Mouse (Mus musculus) kidney, adult 2 months (tissue): ENCODE results near the gene Vstm4. TPM values are rescaled to one million over a fixed set of nuclear protein-coding genes. Genes with fewer than 3 reads are reported as not detected.

Experiments used
- DNase-seq: peaks from one replicate; pipeline ENCODE4 v3.0.0; 2021
- H3K27ac ChIP-seq: fragments of 200-500 bp; 2 replicates; pipeline ENCODE4 v1.5.1; 2012; ENCODE audit warnings: low read depth, low read length, control low read depth, inconsistent platforms; ENCODE audit not compliant: insufficient read depth
- H3K27me3 ChIP-seq: fragments of 200-500 bp; replicated peaks from 2 replicates; pipeline ENCODE4 v1.6.1; 2012; ENCODE audit warnings: mild to moderate bottlenecking, moderate library complexity, low read length, inconsistent platforms; ENCODE audit not compliant: control insufficient read depth, insufficient read depth
- H3K36me3 ChIP-seq: fragments of 200-500 bp; 2 replicates; pipeline ENCODE4 v1.6.1; 2012; ENCODE audit warnings: mild to moderate bottlenecking, moderate library complexity, low read length, inconsistent platforms; ENCODE audit not compliant: control insufficient read depth, insufficient read depth
- H3K4me1 ChIP-seq: fragments of 200-500 bp; 2 replicates; pipeline ENCODE4 v1.6.1; 2011; ENCODE audit warnings: low read length; ENCODE audit not compliant: control insufficient read depth, insufficient read depth
- H3K4me3 ChIP-seq: fragments of 200-500 bp; 2 replicates; pipeline ENCODE4 v1.5.1; 2011; ENCODE audit warnings: mild to moderate bottlenecking, low read depth, low read length, control low read depth; ENCODE audit not compliant: insufficient read depth
- CTCF ChIP-seq: fragments of 200-500 bp; conservative IDR thresholded peaks from 2 replicates; pipeline ENCODE4 v1.5.1; 2011; ENCODE audit warnings: low read depth, mild to moderate bottlenecking, control low read depth, low read length, moderate library complexity, mixed read lengths; ENCODE audit not compliant: insufficient read depth, insufficient read length
- POLR2A ChIP-seq: fragments of 200-500 bp; IDR thresholded peaks from one replicate; pipeline ENCODE4 v1.6.1; 2011; ENCODE audit warnings: low read depth, low read length, control low read depth
- WGBS: fragments of 180-500 bp; shearing (Covaris S2); methylation state at CpG from one replicate; pipeline ENCODE4 v1.1.7; 2018; 5-methylcytosine and 5-hydroxymethylcytosine counted together
- polyA plus RNA-seq: library from polyadenylated mRNA; depleted of rRNA; stranded (reverse); fragments of >200 nt; gene quantifications from 2 replicates; pipeline ENCODE4 v1.2.3, GENCODE M21; 2012

Gene Vstm4
- polyA plus RNA-seq, 1 experiment, result 8.3 TPM

- no peak overlapping the region for H3K27ac ChIP-seq
- WGBS, result 68% methylated on average over 11 of the region's 11 CpGs
- H3K36me3 ChIP-seq, result no peaks in the 10 kb centered on the region
- H3K4me1 ChIP-seq, result no peaks in the 10 kb centered on the region
- no peak for TF ChIP-seq POLR2A
- TF ChIP-seq CTCF, result no peak
- no peaks in the 10 kb centered on the region; the same call in 1 of the 2 replicates for H3K27me3 ChIP-seq
- H3K4me3 ChIP-seq, result no peak overlapping the region
- DNase-seq, result peak; percentile 12
These were observed 3.4 kb downstream of the Vstm4 start for GRCm38 (mm10) chr14:32859831-32860569.

GRCm38 (mm10) chr14:32861149-32861581 is 4.6 kb downstream of the Vstm4 start:
- 0 out of 2 replicates have a peak overlapping the region, but pooled peaks have one; percentile 3 for H3K27ac ChIP-seq
- 21% methylated on average over 6 of the region's 6 CpGs for whole genome bisulfite sequencing
- TF ChIP-seq CTCF (no peak), POLR2A (no peak)

GRCm38 (mm10) chr14:32861656-32862055 is 5.1 kb downstream of the Vstm4 start:
- Histone ChIP-seq H3K4me1 (no peaks in the 10 kb centered on the region), H3K27me3 (no peaks in the 10 kb centered on the region; the same call in 1 of the 2 replicates), H3K27ac (0 out of 2 replicates have a peak overlapping the region, but pooled peaks have one; percentile 3), H3K4me3 (no peak overlapping the region), H3K36me3 (no peaks in the 10 kb centered on the region)
- DNase-seq, result no peak
- WGBS, result 61% methylated on average over 2 of the region's 2 CpGs
- TF ChIP-seq POLR2A (no peak), CTCF (no peak)

More at GRCm38 (mm10) chr14:32861149-32861581, 4.6 kb downstream of the Vstm4 start:
- Histone ChIP-seq H3K4me1 (no peaks in the 10 kb centered on the region), H3K27me3 (no peaks in the 10 kb centered on the region; the same call in 1 of the 2 replicates), H3K4me3 (no peak overlapping the region), H3K36me3 (no peaks in the 10 kb centered on the region)
- DNase-seq, result peak; percentile 56

DNA sequence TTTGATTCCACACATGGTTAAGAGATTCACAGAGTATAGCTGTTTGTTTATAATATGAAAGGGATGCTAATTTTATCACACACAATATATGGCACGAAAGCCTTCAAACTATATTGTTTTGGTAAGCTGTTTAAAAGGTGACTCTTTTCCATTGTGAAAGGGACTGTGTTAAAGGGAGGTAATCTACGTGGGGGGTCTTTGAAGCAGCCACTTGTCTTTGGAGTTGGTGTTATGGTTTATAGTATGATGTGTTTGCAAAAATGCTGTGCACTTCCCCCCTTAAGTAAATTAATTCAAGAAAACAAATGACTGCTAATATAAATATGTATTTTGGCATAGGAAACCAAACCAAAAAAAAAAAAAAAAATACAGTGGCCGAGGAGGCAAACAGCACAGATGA is 8.8 kb downstream of the Vstm4 start:
- no peak for DNase-seq
- Histone ChIP-seq H3K4me3 (no peak overlapping the region), H3K36me3 (no peaks in the 10 kb centered on the region), H3K27me3 (no peaks in the 10 kb centered on the region), H3K4me1 (no peaks in the 10 kb centered on the region), H3K27ac (no peak overlapping the region)
- 63% methylated on average over 3 of the region's 3 CpGs for WGBS
- no peak for TF ChIP-seq CTCF
- TF ChIP-seq POLR2A, result no peak

GRCm38 (mm10) chr14:32871963-32872362 is 15.4 kb downstream of the Vstm4 start:
- Histone ChIP-seq H3K36me3 (no peaks in the 10 kb centered on the region), H3K27ac (no peak overlapping the region), H3K4me3 (no peak overlapping the region), H3K4me1 (no peaks in the 10 kb centered on the region), H3K27me3 (no peaks in the 10 kb centered on the region)
- DNase-seq, result no peak
- 90% methylated on average over 5 of the region's 5 CpGs for WGBS
- TF ChIP-seq CTCF, result no peak
- no peak for TF ChIP-seq POLR2A

GRCm38 (mm10) chr14:32877549-32877948 is 21.0 kb downstream of the Vstm4 start:
- TF ChIP-seq POLR2A (no peak), CTCF (no peak)
- peak; percentile 47 for DNase-seq
- Histone ChIP-seq H3K4me1 (no peaks in the 10 kb centered on the region), H3K36me3 (no peaks in the 10 kb centered on the region), H3K27ac (peak overlapping the region; percentile 48; the same call in 1 of the 2 replicates), H3K27me3 (no peaks in the 10 kb centered on the region), H3K4me3 (no peak overlapping the region)
- 70% methylated on average over 6 of the region's 6 CpGs for WGBS

DNA sequence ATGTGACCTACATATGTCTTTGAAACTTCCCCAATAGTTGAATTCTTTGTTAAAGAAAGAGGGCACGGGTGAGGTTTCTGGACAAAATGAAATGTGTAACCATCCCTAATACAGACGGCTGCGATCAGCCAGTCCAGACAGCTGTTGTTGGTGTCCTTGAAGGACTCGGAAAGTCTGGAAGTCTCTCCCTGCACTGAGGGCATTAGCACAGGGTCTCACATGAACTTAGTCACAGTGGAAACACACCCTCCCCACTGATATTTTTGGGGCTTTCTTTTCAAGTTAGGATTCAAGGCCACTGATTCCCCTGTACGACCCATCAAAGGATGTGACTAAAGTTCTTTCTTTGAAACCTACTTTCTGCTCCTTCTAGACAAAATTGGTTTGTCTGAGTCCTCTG is 23.8 kb downstream of the Vstm4 start:
- no peak for TF ChIP-seq CTCF
- TF ChIP-seq POLR2A, result no peak
- no peaks in the 10 kb centered on the region for H3K4me1 ChIP-seq
- H3K27ac ChIP-seq, result no peak overlapping the region
- H3K36me3 ChIP-seq, result no peaks in the 10 kb centered on the region
- DNase-seq, result no peak
- H3K27me3 ChIP-seq, result no peaks in the 10 kb centered on the region
- no peak overlapping the region for H3K4me3 ChIP-seq
- 81% methylated on average over 5 of the region's 5 CpGs for WGBS
